Mouse (Mus musculus): ENCODE data around the gene Pik3c2a.

DNA sequence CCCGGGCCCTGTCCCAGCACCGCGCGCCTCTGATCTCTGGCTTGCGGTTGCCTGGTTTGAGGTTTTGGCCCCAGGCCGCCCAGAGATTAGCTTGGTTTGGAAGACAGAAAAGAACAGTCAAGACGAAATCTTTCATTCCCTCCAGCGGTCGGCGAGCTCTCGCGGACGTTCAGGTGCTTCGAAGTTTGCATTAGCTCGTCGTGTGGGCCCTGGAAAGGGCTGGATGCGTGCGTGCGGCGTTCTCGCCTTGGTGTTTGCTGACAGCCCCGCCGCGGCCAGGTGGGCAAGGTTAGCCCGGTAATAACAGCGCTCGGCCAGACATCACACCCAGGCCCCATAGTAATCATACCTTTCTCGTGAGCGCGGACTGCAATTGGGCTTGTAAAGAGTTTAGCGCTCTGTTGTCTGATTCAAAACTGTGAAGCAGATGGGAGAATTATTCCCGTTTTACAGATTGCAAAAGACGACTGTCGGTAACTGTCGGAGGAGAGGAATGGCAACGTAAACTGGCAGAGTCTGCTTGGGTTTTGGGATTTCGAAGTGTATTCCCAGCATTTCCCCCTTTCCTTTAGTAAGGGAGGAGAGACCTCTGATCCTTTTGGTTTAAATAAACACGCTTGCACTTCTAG, 562 bp upstream of the Pik3c2a start:
- TF ChIP-seq CTCF (IDR thresholded peaks at IDR 0.05; ENCODE audit: low read depth, low read length) (no peak), POLR2A (IDR thresholded peaks at IDR 0.05; ENCODE audit: insufficient read depth, low read length) (no peak), EP300 (IDR thresholded peaks at IDR 0.05; ENCODE audit: insufficient read depth, low read depth, low read length) (no peak)

Measured in ES-Bruce4 (cell line).